Mouse (Mus musculus) hindbrain, embryonic 14.5 days (tissue): ENCODE data around the gene Tmem150a. TPM values are rescaled to one million over a fixed set of nuclear protein-coding genes. Genes with fewer than 3 reads are reported as not detected.

ENCODE experiments used
- ATAC-seq: fragments of 200-750 bp; cut with Nextera tagmentation; 2 replicates; pipeline ENCODE4 v1.8.0; 2017; ENCODE audit warnings: moderate number of reproducible peaks, mild to moderate bottlenecking, moderate TSS enrichment, moderate library complexity; ENCODE audit not compliant: low FRiP score
- DNase-seq: peaks from one replicate; pipeline ENCODE4 v3.0.0-alpha.2; 2015; ENCODE audit warnings: low spot score
- H3K27ac ChIP-seq: fragments of 300-500 bp; sonication (generic); 2 replicates; pipeline ENCODE4 v1.5.1; 2014; ENCODE audit warnings: mild to moderate bottlenecking, moderate library complexity
- H3K27me3 ChIP-seq: fragments of 300-500 bp; sonication (generic); 2 replicates; pipeline ENCODE4 v1.6.1; 2014; ENCODE audit warnings: mild to moderate bottlenecking, low read length, mixed read lengths; ENCODE audit not compliant: control insufficient read depth, insufficient read depth
- H3K36me3 ChIP-seq: fragments of 300-500 bp; sonication (generic); replicated peaks from 2 replicates; pipeline ENCODE4 v1.6.1; 2014; ENCODE audit not compliant: control insufficient read depth, insufficient read depth
- H3K4me1 ChIP-seq: fragments of 300-500 bp; sonication (generic); replicated peaks from 2 replicates; pipeline ENCODE4 v1.6.1; 2014; ENCODE audit warnings: antibody characterized with exemption, low read length, mixed read lengths; ENCODE audit not compliant: control insufficient read depth, insufficient read depth
- H3K4me2 ChIP-seq: fragments of 300-500 bp; sonication (generic); replicated peaks from 2 replicates; pipeline ENCODE4 v1.6.1; 2014; ENCODE audit warnings: mild to moderate bottlenecking, moderate library complexity
- H3K4me3 ChIP-seq: fragments of 300-500 bp; sonication (generic); replicated peaks from 2 replicates; pipeline ENCODE4 v1.5.1; 2014; ENCODE audit warnings: mild to moderate bottlenecking, low read length
- H3K9ac ChIP-seq: fragments of 300-500 bp; sonication (generic); 2 replicates; pipeline ENCODE4 v1.6.1; 2014
- H3K9me3 ChIP-seq: fragments of 300-500 bp; sonication (generic); 2 replicates; pipeline ENCODE4 v1.6.1; 2016; ENCODE audit warnings: low read length; ENCODE audit not compliant: control insufficient read depth
- WGBS: fragments of 180-500 bp; shearing (Covaris S2); extraction: QIAGEN DNeasy Blood & Tissue Kit; methylation state at CpG from one replicate; pipeline ENCODE4 v1.1.7; 2014; 5-methylcytosine and 5-hydroxymethylcytosine counted together
- polyA plus RNA-seq: library from polyadenylated mRNA; unstranded; fragments of >200 nt; fragmentation: Nextera tagmentation; extraction: Ambion mirVana; gene quantifications from 2 replicates; pipeline ENCODE4 v1.2.1, GENCODE M21; 2014

Tmem150a gene
- polyA plus RNA-seq, 1 experiment from 2014 or later: 26.8 TPM

DNA sequence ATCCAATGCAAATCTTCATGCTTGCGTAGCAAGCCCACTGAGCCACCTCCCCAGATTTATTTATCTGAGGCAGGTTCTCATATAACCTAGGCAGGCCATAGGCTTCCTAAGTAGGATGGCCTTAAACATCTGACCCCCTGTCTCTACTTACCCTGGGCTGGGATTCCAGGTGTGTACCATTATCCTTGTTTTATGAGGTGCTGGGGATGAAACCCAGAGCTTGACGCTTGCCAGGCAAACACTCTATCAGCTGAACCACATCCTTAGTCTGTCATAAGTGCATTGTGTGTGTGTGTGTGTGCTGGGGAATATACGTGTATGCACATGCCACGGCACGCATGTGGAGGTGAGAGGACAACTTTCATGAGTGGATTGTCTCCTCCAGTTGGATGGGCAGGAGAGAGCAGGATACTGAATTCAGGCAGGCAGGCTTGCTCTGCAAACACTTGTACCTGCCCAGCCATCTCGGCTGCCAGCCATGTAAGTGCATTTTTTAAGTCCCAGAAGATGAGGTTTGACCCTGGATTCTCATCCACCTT is 33.6 kb downstream of the Tmem150a start:
- no peak for ATAC-seq
- no peak overlapping the region for H3K4me3 ChIP-seq
- WGBS: 93% methylated on average over 6 of the region's 6 CpGs

GRCm38 (mm10) chr6:72389471-72389940 is 34.3 kb downstream of the Tmem150a start:
- WGBS: 38% methylated on average over 13 of the region's 13 CpGs
- Histone ChIP-seq H3K4me3 (peak overlapping the region; percentile 30), H3K27ac (0 out of 2 replicates have a peak overlapping the region, but pooled peaks have one; percentile 52), H3K4me2 (peak overlapping the region; percentile 51), H3K36me3 (no peaks in the 10 kb centered on the region), H3K9ac (peak overlapping the region; percentile 46; the same call in 1 of the 2 replicates), H3K4me1 (0 out of 2 replicates have a peak, but pooled peaks cover 5% of the 10 kb centered on the region), H3K9me3 (no peaks in the 10 kb centered on the region), H3K27me3 (peaks cover 18% of the 10 kb centered on the region)
- ATAC-seq: no peak
- no peak for DNase-seq

More for the DNA sequence above, 33.6 kb downstream of the Tmem150a start:
- no peaks in the 10 kb centered on the region for H3K9me3 ChIP-seq
- no peak for DNase-seq
- H3K4me1 ChIP-seq: 0 out of 2 replicates have a peak, but pooled peaks cover 5% of the 10 kb centered on the region
- H3K4me2 ChIP-seq: no peak overlapping the region
- no peak overlapping the region for H3K9ac ChIP-seq
- no peak overlapping the region for H3K27ac ChIP-seq
- H3K27me3 ChIP-seq: peaks cover 18% of the 10 kb centered on the region
- no peaks in the 10 kb centered on the region for H3K36me3 ChIP-seq

DNA sequence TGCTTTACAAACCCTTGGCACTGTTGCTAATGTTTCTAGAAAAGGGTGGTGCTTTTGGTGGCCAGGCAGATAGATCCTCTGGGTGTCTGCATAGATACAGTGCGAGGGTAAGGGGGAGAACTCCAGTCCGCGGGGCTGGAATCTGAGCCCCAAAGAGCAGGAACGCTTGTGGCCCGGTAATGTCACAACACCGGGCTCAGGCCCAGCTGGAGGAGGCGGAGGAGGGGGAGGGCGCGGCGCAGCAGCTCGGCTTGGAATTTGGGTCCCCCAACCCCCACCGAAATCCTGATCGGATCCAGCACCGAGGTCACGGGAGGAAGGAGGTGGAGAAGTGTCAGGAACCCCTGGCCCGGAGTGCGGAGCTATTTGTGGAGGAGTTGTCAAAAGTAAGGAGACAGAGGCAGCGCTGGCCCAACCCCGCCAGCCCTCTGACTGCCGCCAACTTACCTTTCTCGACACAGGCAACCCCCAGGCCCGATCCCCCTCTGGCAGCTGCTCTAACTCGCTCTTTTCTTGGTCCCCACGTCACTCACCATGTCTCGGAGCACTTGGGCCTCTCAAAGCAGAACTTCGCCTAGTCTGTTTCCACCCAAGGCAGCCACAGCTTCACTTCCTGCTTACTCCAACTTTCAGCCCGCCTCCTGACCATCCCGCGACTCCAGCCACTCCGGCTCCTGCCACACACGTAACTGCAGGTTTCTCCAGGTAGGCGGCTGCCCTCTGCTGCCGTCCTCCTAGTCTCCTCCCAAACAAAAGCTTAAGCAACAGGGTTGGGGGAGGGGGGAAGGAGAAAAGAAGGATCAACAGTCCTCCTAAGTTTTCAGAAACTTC is 34.9 kb downstream of the Tmem150a start, which contains the start of gene Vamp8:
Gene Vamp8 (minus strand): TSS at position 763 of the 831 bp plus-strand sequence.
- DNase-seq (no peak), ATAC-seq (no peak)
- H3K36me3 ChIP-seq: no peaks in the 10 kb centered on the region
- H3K9me3 ChIP-seq: no peaks in the 10 kb centered on the region
- peak within 1 kb of the TSS; percentile 51 for H3K4me2 ChIP-seq
- H3K4me3 ChIP-seq: peak within 1 kb of the TSS; percentile 30
- WGBS: 2% methylated on average over 33 of the region's 33 CpGs
- H3K27me3 ChIP-seq: peaks cover 18% of the 10 kb centered on the region
- H3K9ac ChIP-seq: peak within 1 kb of the TSS; percentile 46
- 0 out of 2 replicates have a peak, but pooled peaks cover 5% of the 10 kb centered on the region for H3K4me1 ChIP-seq
- H3K27ac ChIP-seq: peak within 1 kb of the TSS; percentile 52; the same call in 1 of the 2 replicates

DNA sequence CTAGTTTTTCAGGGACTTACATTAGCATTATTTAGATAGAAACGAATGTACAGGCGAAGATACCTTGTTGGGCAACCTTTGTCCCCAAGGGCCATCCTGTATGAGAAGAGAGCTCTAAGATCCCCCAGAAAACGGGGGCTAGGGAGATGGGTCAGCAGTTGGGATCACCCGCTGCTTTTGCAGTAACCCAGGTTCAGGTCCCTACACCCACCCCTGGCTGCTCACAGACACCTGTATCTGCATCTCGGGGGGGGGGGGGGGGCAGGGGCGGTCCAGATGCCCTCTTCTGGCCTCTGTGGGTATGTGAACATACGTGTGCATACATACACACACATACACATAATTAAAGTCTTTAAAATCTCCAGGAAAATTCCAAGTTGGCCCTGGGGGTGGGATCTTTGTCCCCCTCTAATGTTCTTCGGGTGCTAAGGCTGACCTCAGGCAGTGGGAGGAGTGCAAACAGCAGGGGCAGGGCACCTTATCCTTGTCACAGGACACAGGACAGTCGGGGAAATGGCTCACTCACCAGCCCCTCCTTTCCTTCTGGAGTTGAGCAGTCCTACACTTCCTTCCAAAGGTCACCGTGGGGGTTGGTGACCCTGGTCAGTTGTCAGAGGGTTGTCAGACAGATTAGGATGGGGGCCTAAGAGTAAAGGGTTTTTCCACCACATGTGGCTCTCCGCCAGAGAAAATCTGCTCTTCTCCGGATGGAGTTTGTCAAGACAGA is 35.7 kb downstream of the Tmem150a start:
- Histone ChIP-seq H3K36me3 (no peaks in the 10 kb centered on the region), H3K9ac (no peak overlapping the region), H3K4me1 (0 out of 2 replicates have a peak, but pooled peaks cover 5% of the 10 kb centered on the region), H3K4me2 (peak overlapping the region; percentile 51), H3K27me3 (peaks cover 18% of the 10 kb centered on the region), H3K4me3 (0 out of 2 replicates have a peak overlapping the region, but pooled peaks have one; percentile 30), H3K9me3 (no peaks in the 10 kb centered on the region), H3K27ac (no peak overlapping the region)
- WGBS: 16% methylated on average over 12 of the region's 12 CpGs
- DNase-seq (no peak), ATAC-seq (no peak)

- no peak for ATAC-seq
- no peak for DNase-seq
- no peak overlapping the region for H3K27ac ChIP-seq
- H3K36me3 ChIP-seq: no peaks in the 10 kb centered on the region
- 93% methylated on average over 5 of the region's 5 CpGs for WGBS
- no peak overlapping the region for H3K9ac ChIP-seq
- no peaks in the 10 kb centered on the region for H3K9me3 ChIP-seq
- no peak overlapping the region for H3K4me3 ChIP-seq
- H3K4me1 ChIP-seq: 0 out of 2 replicates have a peak, but pooled peaks cover 5% of the 10 kb centered on the region
- H3K27me3 ChIP-seq: peaks cover 18% of the 10 kb centered on the region
- H3K4me2 ChIP-seq: no peak overlapping the region
These were observed 37.1 kb downstream of the Tmem150a start for GRCm38 (mm10) chr6:72392341-72392740.

DNA sequence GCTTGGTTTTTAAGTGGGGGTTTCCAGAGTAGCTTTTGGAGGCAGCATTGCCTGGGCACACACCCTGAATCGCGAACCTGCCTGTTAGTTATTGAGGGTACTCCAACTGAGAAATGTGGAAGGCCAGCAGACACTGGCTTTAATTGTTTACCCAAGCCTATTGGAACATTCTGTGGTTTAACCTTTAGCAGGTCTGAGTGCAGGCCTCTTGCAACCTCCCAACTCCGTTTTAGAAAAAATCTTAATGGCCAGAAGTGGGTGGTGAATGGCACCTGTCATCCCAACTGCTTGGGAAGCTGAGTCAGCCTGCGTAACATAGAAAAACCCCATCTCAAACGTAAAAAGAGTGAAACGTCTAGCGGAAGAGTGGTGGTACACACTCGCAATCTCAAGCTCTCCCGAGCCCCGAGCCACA is 41.6 kb downstream of the Tmem150a start:
- H3K9ac ChIP-seq: no peak overlapping the region
- no peaks in the 10 kb centered on the region for H3K27me3 ChIP-seq
- H3K4me3 ChIP-seq: no peak overlapping the region
- no peak overlapping the region for H3K4me2 ChIP-seq
- no peak overlapping the region for H3K27ac ChIP-seq
- ATAC-seq: no peak
- H3K36me3 ChIP-seq: no peaks in the 10 kb centered on the region
- H3K9me3 ChIP-seq: no peaks in the 10 kb centered on the region
- WGBS: 84% methylated on average over 10 of the region's 10 CpGs
- DNase-seq: no peak
- H3K4me1 ChIP-seq: no peaks in the 10 kb centered on the region

DNA sequence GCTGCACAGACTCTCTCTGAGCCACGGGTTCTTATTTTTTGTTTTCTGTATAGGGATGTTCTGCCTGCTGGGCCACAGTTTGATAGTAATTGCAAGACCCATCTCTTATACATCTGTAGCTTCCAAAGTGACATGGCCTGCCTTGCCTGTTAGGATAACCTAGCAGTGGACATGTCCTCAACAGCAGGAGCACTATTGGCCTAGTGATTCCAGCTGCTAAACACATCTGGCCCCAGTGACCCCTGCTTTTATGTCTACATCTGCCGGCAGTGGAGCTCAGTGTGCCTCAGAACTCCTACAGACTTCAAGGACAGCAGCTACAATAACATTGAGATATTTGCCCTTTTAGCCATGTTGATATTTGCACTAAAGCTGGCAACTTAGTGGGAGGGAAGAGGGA is 44.7 kb downstream of the Tmem150a start:
- H3K9me3 ChIP-seq: no peaks in the 10 kb centered on the region
- H3K27ac ChIP-seq: no peak overlapping the region
- H3K9ac ChIP-seq: no peak overlapping the region
- DNase-seq: no peak
- ATAC-seq: no peak
- H3K27me3 ChIP-seq: no peaks in the 10 kb centered on the region
- H3K4me3 ChIP-seq: no peak overlapping the region
- H3K36me3 ChIP-seq: no peaks in the 10 kb centered on the region
- no peak overlapping the region for H3K4me2 ChIP-seq
- H3K4me1 ChIP-seq: no peaks in the 10 kb centered on the region
- 46% methylated on average over 2 of the region's 2 CpGs for WGBS

GRCm38 (mm10) chr6:72401875-72402274 is 46.6 kb downstream of the Tmem150a start:
- WGBS: 25% methylated on average over 7 of the region's 7 CpGs
- Histone ChIP-seq H3K27ac (no peak overlapping the region), H3K9me3 (no peaks in the 10 kb centered on the region), H3K4me2 (no peak overlapping the region), H3K4me3 (no peak overlapping the region), H3K9ac (no peak overlapping the region), H3K4me1 (no peaks in the 10 kb centered on the region), H3K27me3 (no peaks in the 10 kb centered on the region), H3K36me3 (no peaks in the 10 kb centered on the region)
- ATAC-seq (no peak), DNase-seq (peak; percentile 79)

GRCm38 (mm10) chr6:72405356-72405755 is 50.1 kb downstream of the Tmem150a start:
- no peak for ATAC-seq
- H3K9ac ChIP-seq: no peak overlapping the region
- no peak for DNase-seq

More at GRCm38 (mm10) chr6:72405356-72405755, 50.1 kb downstream of the Tmem150a start:
- Histone ChIP-seq H3K4me3 (no peak overlapping the region), H3K27me3 (no peaks in the 10 kb centered on the region), H3K36me3 (no peaks in the 10 kb centered on the region), H3K4me1 (no peaks in the 10 kb centered on the region), H3K4me2 (no peak overlapping the region), H3K9me3 (no peaks in the 10 kb centered on the region), H3K27ac (no peak overlapping the region)
- 86% methylated on average over 7 of the region's 7 CpGs for WGBS
